Mouse (Mus musculus): ENCODE results near the gene Vti1b. TPM values are rescaled to one million over a fixed set of nuclear protein-coding genes. Genes with fewer than 3 reads are reported as not detected.

The Vti1b gene
- polyA plus RNA-seq, 2 experiments = 44.0 to 94.6 TPM

DNA sequence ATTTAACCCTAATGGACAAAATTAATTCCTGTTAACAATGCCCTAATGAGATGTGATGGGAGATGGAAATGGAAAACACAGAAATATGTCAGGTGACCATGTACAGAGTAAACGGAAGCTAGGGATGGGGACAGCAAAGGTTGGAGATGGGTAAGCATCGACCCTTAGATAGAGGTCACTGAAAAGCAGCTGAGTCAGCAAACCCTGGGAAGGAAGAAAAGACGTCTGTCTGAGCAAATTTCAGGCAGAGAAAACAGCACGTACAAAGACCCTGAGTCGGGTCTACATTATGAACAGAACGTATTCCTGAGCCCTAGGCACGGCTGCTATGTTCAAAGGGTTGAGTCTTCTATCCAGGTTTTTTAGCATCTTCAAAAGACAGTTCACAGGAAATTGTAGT, 35.5 kb downstream of the Vti1b start:
- Histone ChIP-seq H3K27me3 (ENCODE audit: control insufficient read depth, insufficient read depth, low read length) (peaks cover 12% of the 10 kb centered on the region), H3K4me2 (replicated peaks; ENCODE audit: low read depth, low read length, severe bottlenecking) (no peak overlapping the region), H3K27ac (replicated peaks; ENCODE audit: low read depth, low read length) (no peak overlapping the region), H3K36me3 (ENCODE audit: control insufficient read depth, insufficient read depth, low read length) (no peaks in the 10 kb centered on the region), H3K9me3 (ENCODE audit: control insufficient read depth, low read length) (no peaks in the 10 kb centered on the region), H3K9ac (ENCODE audit: low read depth, low read length, severe bottlenecking) (no peak overlapping the region), H3K4me1 (ENCODE audit: control insufficient read depth, insufficient read depth, low read length) (no peaks in the 10 kb centered on the region), H3K4me3 (replicated peaks; ENCODE audit: low read length) (no peak overlapping the region)
- ATAC-seq (ENCODE audit: low FRiP score, low read depth) (no peak), DNase-seq (ENCODE audit: low spot score) (no peak)
- TF ChIP-seq POLR2A (IDR thresholded peaks at IDR 0.05; ENCODE audit: borderline replicate concordance, extremely low read depth, insufficient read depth, insufficient read length) = no peak
- 72% methylated on average over 7 of the region's 7 CpGs for WGBS

DNA sequence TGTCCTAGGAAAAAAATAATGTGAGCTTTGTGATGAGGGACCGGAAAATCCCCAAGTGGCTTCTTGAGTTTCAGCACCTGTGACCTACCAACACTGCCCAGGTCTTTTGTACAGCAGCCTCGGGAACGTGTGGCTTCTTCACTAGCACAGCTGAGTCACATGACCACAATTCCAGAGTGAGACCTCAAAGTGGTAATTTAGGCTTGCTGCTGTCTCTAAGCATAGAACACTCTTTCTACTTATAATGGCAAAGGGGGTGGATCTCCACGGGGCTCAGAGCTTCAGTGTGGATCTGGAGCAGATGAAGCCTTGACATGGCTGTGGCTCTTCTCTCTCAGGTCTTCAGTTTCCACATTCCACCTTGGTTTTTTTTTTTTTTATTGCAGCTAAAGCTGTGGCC, 37.4 kb downstream of the Vti1b start:
- Histone ChIP-seq H3K36me3 (ENCODE audit: control insufficient read depth, insufficient read depth, low read length) (no peaks in the 10 kb centered on the region), H3K27me3 (ENCODE audit: control insufficient read depth, insufficient read depth, low read length) (peaks cover 31% of the 10 kb centered on the region), H3K4me3 (replicated peaks; ENCODE audit: low read length) (no peak overlapping the region), H3K27ac (replicated peaks; ENCODE audit: low read depth, low read length) (no peak overlapping the region), H3K4me2 (replicated peaks; ENCODE audit: low read depth, low read length, severe bottlenecking) (no peak overlapping the region), H3K4me1 (ENCODE audit: control insufficient read depth, insufficient read depth, low read length) (no peaks in the 10 kb centered on the region; the same call in 1 of the 2 replicates), H3K9ac (ENCODE audit: low read depth, low read length, severe bottlenecking) (no peak overlapping the region), H3K9me3 (ENCODE audit: control insufficient read depth, low read length) (no peaks in the 10 kb centered on the region)
- DNase-seq (ENCODE audit: low spot score) = no peak
- ATAC-seq (ENCODE audit: low FRiP score, low read depth) = no peak
- WGBS = 38% methylated on average over 4 of the region's 4 CpGs
- no peak for TF ChIP-seq POLR2A (IDR thresholded peaks at IDR 0.05; ENCODE audit: borderline replicate concordance, extremely low read depth, insufficient read depth, insufficient read length)

DNA sequence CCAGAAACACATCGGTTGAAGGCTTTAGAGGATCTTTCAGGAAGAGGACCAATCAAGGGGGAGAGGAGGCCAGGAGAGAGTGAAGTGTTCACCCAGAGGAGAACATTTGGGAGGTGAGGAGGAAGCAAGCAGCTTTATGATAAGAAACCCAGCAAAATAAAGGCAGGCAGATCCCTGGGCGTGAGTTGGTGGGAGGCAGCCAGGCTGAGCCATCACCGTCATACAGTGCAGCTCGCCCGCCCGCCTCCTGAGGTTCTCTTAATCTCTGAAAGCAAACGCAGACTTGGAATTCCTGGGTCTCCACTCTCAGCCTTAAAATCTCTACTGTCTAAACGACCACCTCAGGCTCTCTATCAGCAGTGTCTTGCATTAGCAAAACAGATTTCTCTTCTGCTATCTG, 37.8 kb downstream of the Vti1b start:
- no peaks in the 10 kb centered on the region for H3K36me3 ChIP-seq (ENCODE audit: control insufficient read depth, insufficient read depth, low read length)
- H3K9ac ChIP-seq (ENCODE audit: low read depth, low read length, severe bottlenecking) = no peak overlapping the region
- no peak for ATAC-seq (ENCODE audit: low FRiP score, low read depth)
- no peak for TF ChIP-seq POLR2A (IDR thresholded peaks at IDR 0.05; ENCODE audit: borderline replicate concordance, extremely low read depth, insufficient read depth, insufficient read length)
- H3K27me3 ChIP-seq (ENCODE audit: control insufficient read depth, insufficient read depth, low read length) = peaks cover 34% of the 10 kb centered on the region
- no peak overlapping the region for H3K4me2 ChIP-seq (replicated peaks; ENCODE audit: low read depth, low read length, severe bottlenecking)
- DNase-seq (ENCODE audit: low spot score) = no peak
- WGBS = 42% methylated on average over 8 of the region's 8 CpGs
- no peak overlapping the region for H3K4me3 ChIP-seq (replicated peaks; ENCODE audit: low read length)
- H3K27ac ChIP-seq (replicated peaks; ENCODE audit: low read depth, low read length) = no peak overlapping the region
- H3K4me1 ChIP-seq (ENCODE audit: control insufficient read depth, insufficient read depth, low read length) = no peaks in the 10 kb centered on the region; the same call in 1 of the 2 replicates
- no peaks in the 10 kb centered on the region for H3K9me3 ChIP-seq (ENCODE audit: control insufficient read depth, low read length)

DNA sequence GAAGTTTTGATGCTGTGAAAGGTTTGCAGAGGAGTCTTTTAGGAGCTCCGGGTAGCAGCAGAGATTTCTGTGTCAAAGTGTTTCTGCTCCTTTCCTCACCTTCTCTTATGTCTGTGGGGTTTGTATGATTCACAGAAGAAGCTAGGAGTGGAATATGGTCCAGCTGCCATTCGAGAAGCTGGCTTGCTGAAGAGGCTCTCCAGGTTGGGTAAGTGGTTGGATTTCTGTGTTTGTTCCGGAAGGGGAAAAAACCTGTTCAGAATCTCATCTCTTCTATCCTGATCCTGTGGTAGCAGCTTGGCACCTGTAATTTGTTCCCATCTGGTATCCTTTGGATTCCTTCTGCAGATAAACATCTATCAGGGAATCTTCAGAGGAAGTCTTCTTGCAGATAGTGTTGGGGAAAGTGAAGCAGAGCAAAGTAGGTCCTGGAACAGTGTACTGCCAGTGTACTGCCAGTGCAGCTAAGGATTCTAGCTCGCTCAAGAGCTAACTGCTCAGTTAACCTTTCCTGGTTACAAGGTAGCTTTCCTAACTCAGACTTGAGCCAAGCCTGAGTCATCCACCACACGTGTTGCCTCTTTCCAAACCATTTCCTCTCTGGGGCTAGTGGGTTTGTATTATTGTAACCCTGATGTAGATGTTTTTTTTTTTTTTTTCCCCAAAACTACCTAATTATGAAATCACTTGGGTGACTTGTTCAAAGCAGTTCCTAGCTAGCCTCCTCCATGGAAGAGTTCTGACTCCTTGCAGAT, 40.6 kb downstream of the Vti1b start:
- Histone ChIP-seq H3K4me3 (replicated peaks; ENCODE audit: low read length) (peak overlapping the region; percentile 49), H3K27ac (replicated peaks; ENCODE audit: low read depth, low read length) (no peak overlapping the region), H3K4me1 (ENCODE audit: control insufficient read depth, insufficient read depth, low read length) (no peaks in the 10 kb centered on the region; the same call in 1 of the 2 replicates), H3K36me3 (ENCODE audit: control insufficient read depth, insufficient read depth, low read length) (no peaks in the 10 kb centered on the region), H3K4me2 (replicated peaks; ENCODE audit: low read depth, low read length, severe bottlenecking) (peak overlapping the region; percentile 94), H3K9me3 (ENCODE audit: control insufficient read depth, low read length) (no peaks in the 10 kb centered on the region), H3K9ac (ENCODE audit: low read depth, low read length, severe bottlenecking) (peak overlapping the region; percentile 48; the same call in 1 of the 2 replicates), H3K27me3 (ENCODE audit: control insufficient read depth, insufficient read depth, low read length) (peaks cover 36% of the 10 kb centered on the region)
- DNase-seq (ENCODE audit: low spot score) = no peak
- WGBS = 24% methylated on average over 5 of the region's 5 CpGs
- no peak for TF ChIP-seq POLR2A (IDR thresholded peaks at IDR 0.05; ENCODE audit: borderline replicate concordance, extremely low read depth, insufficient read depth, insufficient read length)
- no peak for ATAC-seq (ENCODE audit: low FRiP score, low read depth)

DNA sequence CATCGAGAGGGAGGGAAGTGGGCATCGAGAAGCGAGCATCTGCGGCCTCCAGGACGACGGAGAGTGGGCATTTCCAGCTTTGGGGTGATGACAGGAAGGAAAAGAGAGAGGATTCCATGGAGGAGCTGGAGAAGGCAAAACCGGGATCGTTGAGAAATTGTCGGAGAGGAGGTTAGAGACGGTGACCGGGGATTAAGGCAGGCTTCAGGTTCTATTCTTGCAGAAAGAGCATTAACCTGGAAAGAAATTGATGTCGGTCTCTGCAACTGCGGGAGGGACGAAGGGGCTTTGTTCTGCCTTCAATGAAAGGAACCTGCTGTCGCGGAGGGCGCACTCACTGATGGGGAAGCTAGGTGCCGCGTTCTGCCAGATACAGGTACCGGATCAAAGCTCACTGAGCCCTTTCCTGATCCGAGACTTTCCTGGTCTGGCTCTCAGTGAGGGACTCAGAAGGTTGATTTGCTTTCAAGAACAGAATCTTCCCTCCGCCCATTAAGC, 41.2 kb downstream of the Vti1b start:
- Histone ChIP-seq H3K4me1 (ENCODE audit: control insufficient read depth, insufficient read depth, low read length) (no peaks in the 10 kb centered on the region; the same call in 1 of the 2 replicates), H3K27ac (replicated peaks; ENCODE audit: low read depth, low read length) (no peak overlapping the region), H3K27me3 (ENCODE audit: control insufficient read depth, insufficient read depth, low read length) (peaks cover 36% of the 10 kb centered on the region), H3K9ac (ENCODE audit: low read depth, low read length, severe bottlenecking) (peak overlapping the region; percentile 48), H3K36me3 (ENCODE audit: control insufficient read depth, insufficient read depth, low read length) (no peaks in the 10 kb centered on the region), H3K9me3 (ENCODE audit: control insufficient read depth, low read length) (no peaks in the 10 kb centered on the region), H3K4me3 (replicated peaks; ENCODE audit: low read length) (peak overlapping the region; percentile 49), H3K4me2 (replicated peaks; ENCODE audit: low read depth, low read length, severe bottlenecking) (peak overlapping the region; percentile 94)
- under 1% methylated on average over 22 of the region's 22 CpGs for WGBS
- TF ChIP-seq POLR2A (IDR thresholded peaks at IDR 0.05; ENCODE audit: borderline replicate concordance, extremely low read depth, insufficient read depth, insufficient read length) = no peak
- ATAC-seq (ENCODE audit: low FRiP score, low read depth) (no peak), DNase-seq (ENCODE audit: low spot score) (no peak)
